Mouse (Mus musculus): Measurements from ENCODE around the gene Fam222a. TPM values are rescaled to one million over a fixed set of nuclear protein-coding genes. Genes with fewer than 3 reads are reported as not detected.

The Fam222a gene
- polyA plus RNA-seq, 1 experiment from 2014 or later = 5.7 TPM

- ATAC-seq (ENCODE audit: low FRiP score, low TSS enrichment) (no peak), DNase-seq (peak; percentile 63)
- H3K4me2 ChIP-seq (ENCODE audit: low read length) = no peak overlapping the region
- H3K36me3 ChIP-seq (ENCODE audit: control insufficient read depth, insufficient read depth, low read length) = peaks cover 17% of the 10 kb centered on the region
- peaks cover 19% of the 10 kb centered on the region for H3K4me1 ChIP-seq (ENCODE audit: control insufficient read depth, insufficient read depth, low read length)
- H3K27ac ChIP-seq (replicated peaks; ENCODE audit: low read depth, low read length) = no peak overlapping the region
- no peak overlapping the region for H3K4me3 ChIP-seq (replicated peaks; ENCODE audit: low read depth, low read length)
- WGBS = 73% methylated on average over 25 of the region's 25 CpGs
- H3K27me3 ChIP-seq (ENCODE audit: control insufficient read depth, insufficient read depth, low read length) = no peaks in the 10 kb centered on the region
- no peaks in the 10 kb centered on the region for H3K9me3 ChIP-seq (ENCODE audit: control insufficient read depth, low read length)
- H3K9ac ChIP-seq (replicated peaks; ENCODE audit: low read length) = no peak overlapping the region
Observed at GRCm38 (mm10) chr5:114611968-114612608, 44.3 kb downstream of the Fam222a start.

GRCm38 (mm10) chr5:114614863-114615262 lies 47.0 kb downstream of the Fam222a start:
- Histone ChIP-seq H3K4me3 (replicated peaks; ENCODE audit: low read depth, low read length) (no peak overlapping the region), H3K4me1 (ENCODE audit: control insufficient read depth, insufficient read depth, low read length) (no peaks in the 10 kb centered on the region), H3K9me3 (ENCODE audit: control insufficient read depth, low read length) (no peaks in the 10 kb centered on the region), H3K27ac (replicated peaks; ENCODE audit: low read depth, low read length) (no peak overlapping the region), H3K4me2 (ENCODE audit: low read length) (no peak overlapping the region), H3K27me3 (ENCODE audit: control insufficient read depth, insufficient read depth, low read length) (no peaks in the 10 kb centered on the region), H3K36me3 (ENCODE audit: control insufficient read depth, insufficient read depth, low read length) (peaks cover 17% of the 10 kb centered on the region), H3K9ac (replicated peaks; ENCODE audit: low read length) (no peak overlapping the region)
- 65% methylated on average over 7 of the region's 7 CpGs for WGBS
- ATAC-seq (ENCODE audit: low FRiP score, low TSS enrichment) (no peak), DNase-seq (no peak)

DNA sequence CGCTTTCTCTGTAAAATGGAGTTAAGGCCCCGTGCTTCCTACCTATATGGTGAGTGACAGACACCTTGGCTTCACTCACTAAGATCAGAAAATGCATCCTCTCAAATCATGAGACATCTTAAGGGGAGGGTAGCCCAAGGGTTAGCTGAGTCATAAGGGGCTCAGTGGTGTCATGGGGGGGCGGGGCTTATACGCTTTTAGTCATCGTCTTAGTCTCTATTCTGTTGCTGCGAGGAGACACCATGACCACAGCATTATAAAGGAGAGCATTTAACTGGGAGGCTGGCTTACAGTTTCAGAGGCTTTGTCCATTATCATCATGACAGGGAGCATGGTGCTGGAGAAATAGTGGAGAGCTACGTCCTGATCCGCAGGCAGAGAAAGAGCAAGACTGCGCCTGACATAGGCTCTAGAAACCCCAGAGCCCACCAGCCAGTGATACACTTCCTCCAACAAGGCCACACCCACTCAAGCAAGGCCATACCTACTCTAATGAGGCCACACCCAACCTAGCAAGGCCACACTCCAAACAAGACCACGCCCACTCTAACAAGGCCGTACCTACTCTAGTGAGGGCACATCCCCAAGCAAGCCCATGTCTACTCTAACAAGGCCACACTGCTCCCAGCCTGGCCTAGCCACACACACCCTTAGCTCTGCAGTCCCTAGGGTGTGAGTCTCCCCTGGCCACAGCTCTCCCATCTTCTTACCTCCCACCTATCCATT lies 48.7 kb downstream of the Fam222a start:
- no peak overlapping the region for H3K27ac ChIP-seq (replicated peaks; ENCODE audit: low read depth, low read length)
- no peaks in the 10 kb centered on the region for H3K4me1 ChIP-seq (ENCODE audit: control insufficient read depth, insufficient read depth, low read length)
- 82% methylated on average over 11 of the region's 11 CpGs for WGBS
- DNase-seq = no peak
- no peaks in the 10 kb centered on the region for H3K27me3 ChIP-seq (ENCODE audit: control insufficient read depth, insufficient read depth, low read length)
- H3K4me3 ChIP-seq (replicated peaks; ENCODE audit: low read depth, low read length) = no peak overlapping the region
- no peak for ATAC-seq (ENCODE audit: low FRiP score, low TSS enrichment)
- peaks cover 14% of the 10 kb centered on the region for H3K36me3 ChIP-seq (ENCODE audit: control insufficient read depth, insufficient read depth, low read length)
- H3K9ac ChIP-seq (replicated peaks; ENCODE audit: low read length) = no peak overlapping the region
- no peaks in the 10 kb centered on the region for H3K9me3 ChIP-seq (ENCODE audit: control insufficient read depth, low read length)
- no peak overlapping the region for H3K4me2 ChIP-seq (ENCODE audit: low read length)

DNA sequence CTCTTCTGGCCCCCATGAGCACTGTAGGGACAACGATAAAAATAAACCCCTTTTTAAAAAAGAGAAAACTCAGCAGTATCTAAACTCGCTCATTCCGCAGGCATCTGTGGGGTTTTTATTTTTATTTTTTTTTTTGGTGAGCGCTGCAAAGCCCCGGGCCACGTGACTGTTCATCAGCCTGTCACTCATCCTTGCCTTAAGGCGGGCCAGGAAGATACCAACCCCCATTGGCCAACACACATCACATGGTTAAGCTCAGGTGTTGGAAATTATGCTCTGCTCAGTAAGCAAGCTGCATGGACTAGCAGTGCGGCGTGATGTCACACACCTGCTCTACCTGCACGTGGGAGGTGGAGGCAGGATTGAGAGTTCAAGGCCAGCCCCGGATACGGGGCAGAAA lies 50.0 kb downstream of the Fam222a start:
- Histone ChIP-seq H3K27me3 (ENCODE audit: control insufficient read depth, insufficient read depth, low read length) (no peaks in the 10 kb centered on the region), H3K27ac (replicated peaks; ENCODE audit: low read depth, low read length) (no peak overlapping the region), H3K9ac (replicated peaks; ENCODE audit: low read length) (no peak overlapping the region), H3K4me1 (ENCODE audit: control insufficient read depth, insufficient read depth, low read length) (no peaks in the 10 kb centered on the region), H3K36me3 (ENCODE audit: control insufficient read depth, insufficient read depth, low read length) (peaks cover 4% of the 10 kb centered on the region; the same call in 1 of the 2 replicates), H3K9me3 (ENCODE audit: control insufficient read depth, low read length) (no peaks in the 10 kb centered on the region), H3K4me3 (replicated peaks; ENCODE audit: low read depth, low read length) (no peak overlapping the region), H3K4me2 (ENCODE audit: low read length) (no peak overlapping the region)
- no peak for DNase-seq
- no peak for ATAC-seq (ENCODE audit: low FRiP score, low TSS enrichment)
- 82% methylated on average over 12 of the region's 12 CpGs for WGBS

- Histone ChIP-seq H3K4me1 (ENCODE audit: control insufficient read depth, insufficient read depth, low read length) (no peaks in the 10 kb centered on the region), H3K9me3 (ENCODE audit: control insufficient read depth, low read length) (no peaks in the 10 kb centered on the region), H3K27me3 (ENCODE audit: control insufficient read depth, insufficient read depth, low read length) (no peaks in the 10 kb centered on the region), H3K4me2 (ENCODE audit: low read length) (no peak overlapping the region), H3K4me3 (replicated peaks; ENCODE audit: low read depth, low read length) (no peak overlapping the region), H3K27ac (replicated peaks; ENCODE audit: low read depth, low read length) (no peak overlapping the region), H3K9ac (replicated peaks; ENCODE audit: low read length) (no peak overlapping the region), H3K36me3 (ENCODE audit: control insufficient read depth, insufficient read depth, low read length) (no peaks in the 10 kb centered on the region; the same call in 1 of the 2 replicates)
- WGBS = 27% methylated on average over 8 of the region's 8 CpGs
- DNase-seq = peak; percentile 91
- ATAC-seq (ENCODE audit: low FRiP score, low TSS enrichment) = no peak
Observed at GRCm38 (mm10) chr5:114618851-114619250, 51.0 kb downstream of the Fam222a start.

- 42% methylated on average over 6 of the region's 6 CpGs for WGBS
- Histone ChIP-seq H3K27me3 (ENCODE audit: control insufficient read depth, insufficient read depth, low read length) (no peaks in the 10 kb centered on the region), H3K4me1 (ENCODE audit: control insufficient read depth, insufficient read depth, low read length) (no peaks in the 10 kb centered on the region), H3K9ac (replicated peaks; ENCODE audit: low read length) (no peak overlapping the region), H3K4me2 (ENCODE audit: low read length) (no peak overlapping the region), H3K36me3 (ENCODE audit: control insufficient read depth, insufficient read depth, low read length) (no peaks in the 10 kb centered on the region), H3K27ac (replicated peaks; ENCODE audit: low read depth, low read length) (no peak overlapping the region), H3K4me3 (replicated peaks; ENCODE audit: low read depth, low read length) (no peak overlapping the region), H3K9me3 (ENCODE audit: control insufficient read depth, low read length) (no peaks in the 10 kb centered on the region)
- no peak for ATAC-seq (ENCODE audit: low FRiP score, low TSS enrichment)
- DNase-seq = no peak
Observed at GRCm38 (mm10) chr5:114620305-114620704, 52.5 kb downstream of the Fam222a start.

DNA sequence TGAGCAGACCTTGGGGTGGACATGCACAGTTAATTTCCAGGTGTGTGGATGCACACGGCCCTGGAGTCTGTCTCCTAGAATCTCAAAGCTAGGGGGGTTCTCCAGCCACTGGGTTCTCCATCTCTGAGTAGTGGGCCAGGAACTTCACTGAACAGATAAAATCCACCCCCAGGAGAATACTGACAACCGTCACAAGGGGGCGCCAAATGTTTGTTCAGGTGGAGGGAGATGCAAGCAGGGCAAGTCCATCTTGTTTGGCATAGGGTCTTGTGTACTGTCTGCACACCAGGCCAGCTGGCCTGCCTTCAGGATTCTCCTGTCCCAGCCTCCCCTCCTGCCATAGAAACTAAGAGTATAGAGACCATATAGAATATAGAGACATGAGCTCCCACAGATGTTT lies 57.8 kb downstream of the Fam222a start:
- H3K9me3 ChIP-seq (ENCODE audit: control insufficient read depth, low read length) = no peaks in the 10 kb centered on the region
- H3K36me3 ChIP-seq (ENCODE audit: control insufficient read depth, insufficient read depth, low read length) = no peaks in the 10 kb centered on the region
- 27% methylated on average over 3 of the region's 3 CpGs for WGBS
- H3K27ac ChIP-seq (replicated peaks; ENCODE audit: low read depth, low read length) = no peak overlapping the region
- no peak overlapping the region for H3K9ac ChIP-seq (replicated peaks; ENCODE audit: low read length)
- no peaks in the 10 kb centered on the region for H3K4me1 ChIP-seq (ENCODE audit: control insufficient read depth, insufficient read depth, low read length)
- peak; percentile 69 for DNase-seq
- H3K27me3 ChIP-seq (ENCODE audit: control insufficient read depth, insufficient read depth, low read length) = no peaks in the 10 kb centered on the region
- no peak overlapping the region for H3K4me2 ChIP-seq (ENCODE audit: low read length)
- no peak for ATAC-seq (ENCODE audit: low FRiP score, low TSS enrichment)
- H3K4me3 ChIP-seq (replicated peaks; ENCODE audit: low read depth, low read length) = no peak overlapping the region

GRCm38 (mm10) chr5:114631336-114631735 lies 63.5 kb downstream of the Fam222a start:
- H3K9ac ChIP-seq (replicated peaks; ENCODE audit: low read length) = no peak overlapping the region
- no peak for ATAC-seq (ENCODE audit: low FRiP score, low TSS enrichment)

DNA sequence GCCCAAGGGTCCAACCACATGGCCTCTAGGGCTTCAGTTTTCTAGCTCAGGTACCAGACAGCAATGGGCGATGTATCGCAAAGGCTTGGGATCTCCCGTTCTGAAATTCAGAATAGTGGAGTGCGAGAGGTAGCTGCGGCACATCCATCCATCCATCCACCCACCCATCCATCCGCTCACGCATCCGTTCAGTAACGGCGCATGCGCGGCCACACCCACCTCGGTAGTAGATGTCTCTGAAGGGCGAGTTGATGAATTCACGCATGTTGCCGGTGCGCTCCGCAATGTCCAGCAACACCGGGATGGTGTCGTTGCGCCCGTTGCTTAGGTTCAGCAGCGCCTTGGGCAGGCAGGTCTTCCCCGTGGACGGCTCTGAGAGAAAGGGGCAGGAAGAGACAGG lies 68.3 kb downstream of the Fam222a start:
- WGBS = 88% methylated on average over 25 of the region's 25 CpGs
- H3K9me3 ChIP-seq (ENCODE audit: control insufficient read depth, low read length) = no peaks in the 10 kb centered on the region
- ATAC-seq (ENCODE audit: low FRiP score, low TSS enrichment) (no peak), DNase-seq (no peak)
- H3K4me3 ChIP-seq (replicated peaks; ENCODE audit: low read depth, low read length) = no peak overlapping the region
- no peak overlapping the region for H3K9ac ChIP-seq (replicated peaks; ENCODE audit: low read length)
- 0 out of 2 replicates have a peak, but pooled peaks cover 5% of the 10 kb centered on the region for H3K27me3 ChIP-seq (ENCODE audit: control insufficient read depth, insufficient read depth, low read length)
- no peak overlapping the region for H3K4me2 ChIP-seq (ENCODE audit: low read length)
- H3K36me3 ChIP-seq (ENCODE audit: control insufficient read depth, insufficient read depth, low read length) = no peaks in the 10 kb centered on the region
- H3K4me1 ChIP-seq (ENCODE audit: control insufficient read depth, insufficient read depth, low read length) = 0 out of 2 replicates have a peak, but pooled peaks cover 5% of the 10 kb centered on the region
- no peak overlapping the region for H3K27ac ChIP-seq (replicated peaks; ENCODE audit: low read depth, low read length)

More at GRCm38 (mm10) chr5:114631336-114631735, 63.5 kb downstream of the Fam222a start:
- Histone ChIP-seq H3K36me3 (ENCODE audit: control insufficient read depth, insufficient read depth, low read length) (no peaks in the 10 kb centered on the region), H3K27ac (replicated peaks; ENCODE audit: low read depth, low read length) (no peak overlapping the region), H3K4me1 (ENCODE audit: control insufficient read depth, insufficient read depth, low read length) (no peaks in the 10 kb centered on the region), H3K27me3 (ENCODE audit: control insufficient read depth, insufficient read depth, low read length) (no peaks in the 10 kb centered on the region), H3K4me3 (replicated peaks; ENCODE audit: low read depth, low read length) (no peak overlapping the region), H3K4me2 (ENCODE audit: low read length) (no peak overlapping the region), H3K9me3 (ENCODE audit: control insufficient read depth, low read length) (no peaks in the 10 kb centered on the region)
- no peak for DNase-seq
- 55% methylated on average over 2 of the region's 2 CpGs for WGBS
